Mouse (Mus musculus) left cerebral cortex, postnatal 10 days (tissue): Measurements from ENCODE around the gene Unc93a2. TPM values are rescaled to one million over a fixed set of nuclear protein-coding genes. Genes with fewer than 3 reads are reported as not detected.

Experiments used
- total RNA-seq, 2 experiments: library from RNA; stranded (reverse); gene quantifications; 2 replicates each; pipeline ENCODE4 v1.2.3; 2021

Unc93a2 gene
- total RNA-seq, 2 experiments from 2014 or later, result 0.26 TPM; not detected in 1

Other genes with a start within 250 kb of the Unc93a2 start
- gene Rps6ka2, start 215.3 kb downstream of the Unc93a2 start, total RNA-seq, result 10 to 100 TPM; 49.2 to 52.2 TPM
- under 1 TPM in 1 of 2 experiments, not detected in 1; 0.21 TPM for gene Tcp10a, start 60.8 kb downstream of the Unc93a2 start, total RNA-seq
- gene Ttll2, start 32.8 kb downstream of the Unc93a2 start, total RNA-seq, result not detected
- gene Gm49630, start 13.5 kb downstream of the Unc93a2 start, total RNA-seq, result not detected